Mouse (Mus musculus) C2C12 (cell line): ENCODE data around the gene Lpin3.

ENCODE experiments used
- CEBPB ChIP-seq: IDR thresholded peaks from one replicate; pipeline ENCODE4 v1.6.1; 2011; ENCODE audit warnings: low read depth, mild to moderate bottlenecking, control low read depth, moderate library complexity
- CTCF ChIP-seq: IDR thresholded peaks from one replicate; pipeline ENCODE4 v1.5.1; 2011; ENCODE audit not compliant: control insufficient read depth, insufficient read depth, insufficient read length
- MAX ChIP-seq: IDR thresholded peaks from one replicate; pipeline ENCODE4 v1.6.1; 2011; ENCODE audit warnings: mild to moderate bottlenecking, control low read depth
- MYOD1 ChIP-seq: IDR thresholded peaks from one replicate; pipeline ENCODE4 v1.6.1; 2011; ENCODE audit warnings: low read depth; ENCODE audit not compliant: control insufficient read depth, insufficient read length
- USF1 ChIP-seq: IDR thresholded peaks from one replicate; pipeline ENCODE4 v1.6.1; 2011; ENCODE audit warnings: low read depth, mild to moderate bottlenecking, control low read depth, moderate library complexity

DNA sequence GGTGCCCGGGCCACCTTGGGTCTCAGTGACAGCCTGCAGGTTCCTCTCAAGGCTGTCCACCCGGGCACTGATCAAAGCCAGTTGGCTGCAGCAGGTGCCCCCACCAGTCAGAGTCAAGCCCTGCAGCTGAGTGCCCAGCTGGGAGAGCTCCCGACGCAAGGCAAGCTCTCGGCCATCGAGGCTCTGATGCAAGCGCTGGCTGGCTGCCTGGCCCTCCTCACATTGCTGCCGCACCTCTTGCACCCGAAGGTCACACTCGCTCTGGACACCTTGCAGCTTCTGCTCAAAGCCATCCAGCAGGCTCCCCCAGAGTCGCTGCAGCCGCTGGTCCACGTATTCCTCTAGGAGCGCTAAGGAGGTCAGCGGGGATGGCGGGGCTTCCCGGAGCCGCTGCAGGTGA is 28.1 kb downstream of the Lpin3 start:
- TF ChIP-seq CTCF = no peak
- TF ChIP-seq MYOD1 = no peak
- no peak for TF ChIP-seq USF1
- no peak for TF ChIP-seq MAX
- no peak for TF ChIP-seq CEBPB
